Mouse (Mus musculus) CD4-positive, CD25-positive, alpha-beta regulatory T cell, adult 4 months (primary cell): ENCODE results near the gene Hoxa6. TPM values are rescaled to one million over a fixed set of nuclear protein-coding genes. Genes with fewer than 3 reads are reported as not detected.

Experiments
- ATAC-seq: one replicate; pipeline ENCODE4 v1.8.0; 2017
- polyA plus RNA-seq, 2 experiments: library from polyadenylated mRNA; unstranded; fragments of 100-300 nt; shearing (Covaris generic); gene quantifications; one replicate each; pipeline ENCODE4 v1.2.1; 2017

Gene Hoxa6
- polyA plus RNA-seq, 2 experiments from 2014 or later, result not detected

DNA sequence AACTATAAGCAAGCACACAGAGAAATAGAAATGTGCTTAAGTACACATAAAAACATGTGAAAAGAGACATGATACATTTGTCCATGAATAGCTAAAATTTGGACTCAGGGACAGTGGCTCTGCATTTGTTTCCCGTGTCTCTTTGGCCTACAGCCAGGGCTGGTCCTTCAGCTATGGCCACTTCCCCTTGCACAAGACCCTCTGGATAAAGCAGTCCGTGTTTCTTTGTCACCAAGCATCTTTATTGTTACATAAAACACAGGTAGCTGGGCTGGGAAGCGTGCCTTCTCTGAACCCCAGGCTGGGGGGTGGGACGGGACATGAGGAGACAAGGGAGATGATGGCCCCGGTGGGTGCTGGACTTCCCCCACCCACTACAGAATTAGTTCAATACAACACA lies 5.7 kb upstream of the Hoxa6 start:
- ATAC-seq, result no peak

DNA sequence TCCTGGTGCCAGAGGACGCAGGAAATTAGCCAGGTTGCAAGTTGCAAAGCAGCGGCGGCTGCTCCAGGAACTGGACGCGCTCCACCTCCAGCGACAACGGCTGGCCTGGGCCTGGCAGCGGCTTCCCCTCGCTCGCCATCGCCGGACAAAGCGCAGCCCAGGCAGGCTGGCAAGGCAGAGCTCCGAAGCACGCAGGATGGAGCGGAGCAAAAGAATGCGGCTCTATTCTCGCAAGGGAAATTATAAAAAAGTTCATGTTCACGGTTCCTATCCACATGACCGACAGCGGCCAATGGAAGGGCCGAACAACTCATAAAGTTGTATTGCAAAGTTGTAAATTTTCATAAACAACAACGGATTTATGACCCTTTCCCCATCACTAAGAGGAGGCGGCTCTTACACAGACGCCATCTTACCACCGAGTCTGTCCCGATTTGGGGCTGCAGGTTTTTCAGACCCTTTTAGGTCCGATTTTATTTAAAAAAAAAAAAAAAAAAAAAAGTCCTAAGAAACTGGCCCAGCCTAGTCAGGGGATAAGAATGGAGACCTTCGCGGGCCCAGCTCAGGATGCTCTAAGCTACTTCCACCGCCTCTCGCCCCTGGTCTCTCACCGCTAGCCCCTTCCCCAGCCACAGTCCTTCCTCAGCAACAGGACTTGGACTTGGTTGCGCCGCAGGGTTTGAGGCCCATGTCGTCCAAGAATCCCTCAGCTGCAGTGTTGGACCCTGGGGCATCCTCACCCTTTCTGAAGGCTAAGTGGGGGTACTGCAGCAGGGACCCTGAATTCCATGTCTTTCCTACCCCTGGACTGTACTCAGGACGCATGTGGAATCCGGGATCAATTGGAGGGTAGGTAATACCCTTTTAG lies 4.8 kb upstream of the Hoxa6 start, which contains the start of the genes Hoxa3 and Gm28308:
Gene Hoxa3, minus strand, starts transcription at position 218 of the 868 bp plus-strand sequence.
Gene Gm28308, minus strand, starts transcription at position 221 of the 868 bp plus-strand sequence.
- peak; percentile 28 for ATAC-seq

DNA sequence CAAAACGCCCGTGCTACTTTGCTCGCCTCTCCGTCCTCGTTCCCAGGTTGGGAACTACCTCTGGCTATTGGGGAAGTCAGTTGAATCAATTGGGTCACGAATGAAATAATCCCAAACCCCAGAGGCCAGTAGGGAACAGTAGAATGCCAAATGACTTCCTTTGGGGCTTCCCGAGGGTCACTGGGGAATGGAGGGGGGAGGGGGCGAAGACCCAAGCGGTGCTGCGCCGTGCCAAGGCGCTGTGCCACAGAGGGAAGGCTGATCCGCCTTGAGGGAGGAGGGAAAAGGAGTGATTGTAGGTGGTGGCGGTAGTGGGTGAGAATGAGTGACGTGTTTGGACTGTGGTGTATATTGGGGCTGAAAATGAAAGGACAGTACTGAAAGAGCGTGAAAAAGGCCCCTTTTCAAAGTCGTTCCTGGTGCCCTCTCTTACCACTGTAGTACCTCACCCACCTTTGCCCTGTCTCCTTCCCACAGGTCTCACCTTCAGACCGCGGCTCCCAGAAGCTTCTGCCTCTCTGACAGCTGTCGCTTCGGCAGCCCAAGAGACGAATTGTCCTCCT lies 4.1 kb upstream of the Hoxa6 start:
- peak; percentile 14 for ATAC-seq

DNA sequence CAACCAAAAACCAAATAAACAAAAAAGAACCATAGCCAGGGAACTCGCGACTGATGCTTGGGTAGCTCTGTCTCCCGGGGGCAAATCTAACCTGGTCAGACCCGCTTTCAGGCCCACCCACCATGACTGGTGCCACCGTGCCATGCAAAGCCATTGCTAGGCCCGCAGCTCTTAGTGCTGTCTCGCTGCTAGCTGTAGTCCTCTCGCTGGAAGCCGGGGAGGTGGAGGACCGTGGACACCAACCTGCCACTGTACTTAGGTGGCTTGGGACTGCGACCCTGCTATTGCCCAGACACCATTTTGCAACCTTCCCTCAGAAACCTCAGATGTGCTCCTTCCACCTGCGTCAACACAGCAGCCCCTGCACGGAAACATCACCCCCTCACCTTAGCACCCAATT lies 3.4 kb upstream of the Hoxa6 start:
- peak; percentile 31 for ATAC-seq

- peak; percentile 84 for ATAC-seq
Observed at GRCm38 (mm10) chr6:52211170-52211935, 2.8 kb upstream of the Hoxa6 start.

DNA sequence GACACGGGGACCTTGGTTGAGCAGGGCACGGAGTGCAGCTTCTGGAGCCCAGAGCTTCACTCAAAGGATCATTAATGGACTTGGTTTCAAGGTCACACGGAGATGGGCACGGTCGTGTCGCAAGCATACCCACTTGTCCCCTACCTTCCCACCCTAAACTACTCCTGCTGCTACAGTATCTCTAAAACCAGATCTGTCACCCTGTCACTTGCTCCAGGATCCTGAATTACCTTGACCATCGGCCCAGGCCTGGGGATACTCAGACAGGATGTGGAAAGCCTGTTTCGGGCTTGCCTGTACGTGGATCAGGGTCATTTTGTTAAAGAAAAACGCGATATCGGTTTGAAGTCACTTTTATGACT lies 1.1 kb upstream of the Hoxa6 start:
- ATAC-seq, result no peak

- ATAC-seq, result no peak
Observed at GRCm38 (mm10) chr6:52208868-52209684, 554 bp upstream of the Hoxa6 start.

DNA sequence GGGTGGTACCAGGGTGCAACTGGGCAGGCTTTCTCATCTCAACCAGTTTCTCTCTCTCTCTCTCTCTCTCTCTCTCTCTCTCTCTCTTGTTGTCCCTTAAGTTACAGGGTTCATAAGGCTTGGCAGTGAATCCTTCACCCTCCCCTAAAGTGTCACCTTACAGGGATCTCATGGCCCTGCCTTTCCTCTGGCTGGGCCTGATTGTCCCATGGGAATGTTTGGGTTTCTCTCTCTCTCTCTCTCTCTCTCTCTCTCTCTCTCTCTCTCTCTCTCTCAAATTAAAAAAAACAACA lies 892 bp downstream of the Hoxa6 start:
- ATAC-seq, result no peak

DNA sequence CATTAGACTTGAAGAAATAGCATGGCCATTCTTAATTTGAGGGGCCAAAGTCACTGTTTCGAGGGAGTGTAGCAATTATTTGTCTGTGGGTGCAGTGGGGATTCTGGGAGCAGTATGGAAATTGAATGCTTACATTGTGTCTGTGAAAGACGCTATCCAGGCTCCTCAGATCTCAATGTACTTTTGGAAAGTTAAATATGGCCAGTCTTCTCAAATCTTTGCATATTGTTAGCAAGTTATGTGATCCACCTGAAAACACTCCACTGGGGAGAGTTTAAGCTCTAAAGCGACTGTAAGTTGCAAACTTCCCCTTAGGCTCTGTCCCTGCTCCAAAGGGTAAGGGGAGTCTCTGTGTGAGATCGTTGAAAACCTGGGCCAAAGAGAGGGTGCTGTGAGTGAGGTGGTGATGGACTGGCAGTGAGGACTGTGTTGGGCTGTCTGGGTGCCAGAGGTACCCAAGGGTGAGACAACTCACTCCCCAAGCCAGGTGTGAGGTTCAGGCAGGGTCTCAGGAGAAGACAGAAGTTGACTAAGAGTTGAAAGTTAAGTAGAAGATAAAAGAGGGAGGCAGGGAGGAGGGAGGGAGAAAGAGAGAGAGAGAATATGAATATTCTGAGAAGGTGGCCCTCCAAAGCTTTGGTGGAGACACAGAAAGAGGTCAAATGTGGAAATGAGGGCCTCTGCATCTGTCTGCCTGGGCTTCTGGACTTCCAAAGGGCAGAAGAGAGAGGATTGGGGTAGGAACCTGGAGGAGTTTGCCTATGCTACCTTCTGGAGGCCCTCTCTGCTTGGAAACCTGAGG lies 1.4 kb downstream of the Hoxa6 start:
- ATAC-seq, result no peak

DNA sequence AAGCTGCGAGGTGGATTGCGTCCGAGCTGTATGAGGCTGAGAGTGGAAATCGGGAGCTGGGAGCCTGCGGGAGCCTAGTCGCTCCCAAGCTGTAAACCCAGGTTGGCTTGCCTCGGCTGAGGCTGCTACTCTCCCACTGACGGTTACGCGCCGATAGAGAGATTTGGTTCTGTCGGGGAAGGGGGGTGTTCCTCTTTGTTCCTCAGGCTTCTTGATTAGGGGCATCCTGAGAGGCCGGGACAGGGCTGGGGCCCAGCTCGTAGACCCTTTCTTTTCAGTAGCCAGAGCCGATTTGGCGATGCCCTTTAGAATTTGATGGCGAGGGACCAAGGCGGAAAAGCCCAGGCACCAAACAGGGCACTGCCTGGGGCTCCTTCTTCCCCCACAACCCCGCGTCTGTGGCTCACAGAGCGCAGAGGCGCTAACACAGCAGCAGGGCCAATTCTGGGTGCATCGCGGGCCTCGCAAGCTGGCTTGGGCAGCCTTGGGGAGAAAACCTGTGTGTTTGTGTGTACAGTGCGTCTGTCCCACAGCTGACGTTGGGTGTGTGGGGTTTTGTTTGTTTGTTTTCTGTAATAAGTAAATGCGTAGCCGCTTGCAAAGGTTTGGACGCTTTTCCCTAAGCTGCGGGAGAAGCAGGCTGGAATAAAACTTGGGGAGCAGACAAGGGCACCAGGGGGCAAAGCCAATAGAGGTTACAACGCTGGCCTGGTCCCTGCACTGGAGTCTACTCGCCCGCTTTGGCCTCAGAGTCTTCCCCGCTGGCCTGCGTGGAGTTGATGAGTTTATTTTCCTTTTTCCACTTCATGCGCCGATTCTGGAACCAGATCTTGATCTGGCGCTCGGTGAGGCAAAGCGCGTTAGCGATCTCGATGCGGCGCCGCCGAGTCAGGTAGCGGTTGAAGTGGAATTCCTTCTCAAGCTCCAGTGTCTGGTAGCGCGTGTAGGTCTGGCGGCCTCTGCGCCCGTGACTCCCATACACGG lies 2.6 kb downstream of the Hoxa6 start:
- ATAC-seq, result no peak

DNA sequence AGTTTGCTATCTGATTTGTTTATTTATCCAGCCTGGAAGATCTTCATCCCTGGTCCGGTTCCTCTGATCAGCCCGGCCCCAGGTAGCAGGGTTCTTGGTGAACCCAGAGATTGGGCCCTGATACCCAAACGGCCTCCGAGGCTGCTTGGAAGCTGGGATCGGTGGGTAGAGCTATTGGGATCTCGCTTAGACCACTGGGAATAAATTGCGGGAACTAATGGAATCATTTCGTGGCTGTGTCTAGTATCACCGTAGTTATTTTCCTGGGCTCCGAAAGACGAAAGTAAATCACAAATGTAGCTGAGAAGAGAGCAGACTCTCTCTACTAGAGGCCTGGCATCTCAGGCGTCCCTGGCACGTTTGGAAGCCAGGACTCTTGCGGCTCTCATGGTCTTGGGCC lies 3.3 kb downstream of the Hoxa6 start:
- ATAC-seq, result no peak

- no peak for ATAC-seq
Observed at GRCm38 (mm10) chr6:52204050-52204752, 4.3 kb downstream of the Hoxa6 start, which contains the start of gene Hoxa5. Hoxa5 (minus strand) TSS chr6:52204587.

DNA sequence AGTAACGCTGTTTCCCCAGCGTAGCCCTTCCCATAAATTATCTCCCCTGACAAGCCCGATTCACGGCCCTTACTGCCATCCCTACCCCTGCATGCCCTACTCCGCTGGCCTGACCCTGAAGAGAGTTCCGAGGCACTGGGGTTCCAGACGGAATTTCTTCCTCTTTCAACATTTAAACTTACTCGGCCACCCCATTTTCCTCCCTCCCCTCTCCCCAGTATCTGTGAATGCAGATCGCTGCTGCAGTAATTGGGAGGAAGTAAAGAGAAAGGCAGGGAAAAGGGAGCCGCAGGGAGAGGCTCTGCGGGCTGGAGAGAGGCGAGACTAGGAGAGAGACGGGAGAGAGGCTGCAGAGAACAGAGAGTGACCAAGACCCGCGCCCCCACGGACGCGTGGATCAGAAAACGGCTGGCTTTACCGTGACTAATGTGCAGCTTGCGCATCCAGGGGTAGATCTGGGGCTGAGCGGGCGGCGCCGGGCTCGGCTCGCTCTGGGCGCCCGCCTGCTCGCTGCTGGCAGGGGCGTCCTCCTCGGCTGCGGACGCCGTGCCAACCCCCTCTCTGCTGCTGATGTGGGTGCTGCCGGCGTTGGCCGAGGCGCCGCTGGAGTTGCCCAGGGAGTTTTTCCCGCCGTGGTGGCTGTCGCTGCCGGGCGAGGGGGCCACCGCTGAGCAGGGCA lies 5.0 kb downstream of the Hoxa6 start:
- ATAC-seq, result no peak

- ATAC-seq, result no peak
Observed at GRCm38 (mm10) chr6:52203121-52203370, 5.5 kb downstream of the Hoxa6 start.

DNA sequence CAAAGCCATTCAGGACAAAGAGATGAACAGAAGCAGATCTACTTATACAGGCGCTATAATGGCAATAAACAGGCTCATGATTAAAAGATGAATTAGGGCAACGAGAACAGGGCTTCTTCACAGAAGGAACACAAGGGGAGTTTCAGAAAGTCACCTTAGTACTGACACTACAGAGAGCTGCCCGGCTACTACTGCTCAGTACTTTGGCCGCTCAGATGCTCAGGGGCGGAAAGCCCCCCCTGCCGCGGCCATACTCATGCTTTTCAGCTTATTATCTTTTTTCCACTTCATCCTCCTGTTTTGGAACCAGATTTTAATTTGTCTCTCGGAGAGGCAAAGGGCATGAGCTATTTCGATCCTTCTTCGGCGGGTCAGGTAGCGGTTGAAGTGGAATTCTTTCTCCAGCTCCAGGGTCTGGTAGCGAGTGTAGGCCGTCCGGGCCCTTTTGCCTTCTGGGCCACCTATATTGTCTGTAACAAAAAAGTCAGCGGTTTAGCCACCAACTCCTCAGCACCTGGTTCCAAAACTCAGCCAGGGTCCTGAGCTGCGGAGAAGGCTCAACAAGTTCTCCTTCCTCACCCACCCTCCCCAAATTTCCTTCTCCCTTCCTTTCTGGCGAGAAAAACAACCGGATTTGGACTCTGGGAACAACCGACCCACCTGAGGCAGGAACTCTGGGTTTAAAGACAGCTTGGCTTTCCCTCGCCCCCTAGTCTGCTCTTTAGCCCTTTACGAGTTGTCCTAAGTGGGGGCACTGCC lies 6.0 kb downstream of the Hoxa6 start:
- ATAC-seq, result no peak

DNA sequence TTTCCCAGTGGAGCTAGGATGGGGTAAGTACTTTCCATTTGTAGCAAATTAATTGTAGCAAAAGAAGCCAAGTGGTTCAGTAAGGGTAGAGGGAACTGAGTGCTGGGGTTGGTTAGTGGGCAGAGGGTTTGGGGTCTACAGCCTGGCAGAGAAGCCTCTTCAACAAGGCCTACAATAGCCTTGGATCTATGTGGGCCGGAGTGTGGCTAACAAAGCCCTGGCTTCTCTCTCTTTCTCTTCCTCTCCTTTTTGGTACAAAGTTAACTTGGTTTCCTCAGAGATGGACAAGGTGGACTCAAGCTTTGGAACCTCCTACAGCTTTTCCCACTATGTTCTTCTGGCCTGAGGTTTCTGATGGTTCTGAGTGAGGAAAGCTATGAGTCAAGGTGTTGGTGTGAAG lies 7.3 kb downstream of the Hoxa6 start:
- ATAC-seq, result no peak

- no peak for ATAC-seq
Observed at GRCm38 (mm10) chr6:52200751-52201250, 7.7 kb downstream of the Hoxa6 start.

GRCm38 (mm10) chr6:52200073-52200750 lies 8.3 kb downstream of the Hoxa6 start:
- ATAC-seq, result no peak
